8 mouse cellular contexts compared by ENCODE assay signal in genomic region chr4:43398829-43399331, GRCm38 (mm10). TPM values are rescaled to one million over a fixed set of nuclear protein-coding genes. Genes with fewer than 3 reads are reported as not detected.
A peak's percentile ranks its signal among the peaks of the same experiment; 100 is the strongest.
DNase-seq lines count a peak whose midpoint lies in the region; ATAC-seq and TF ChIP-seq lines count a peak whose summit lies in the region.

No protein-coding gene starts in this region.

- WGBS in forebrain, embryonic 16.5 days = 50% methylated on average over 17 of the region's 17 CpGs
- 52% methylated on average over 17 of the region's 17 CpGs for WGBS in hindbrain, embryonic 13.5 days
- WGBS in lung, embryonic 15.5 days = 18% methylated on average over 17 of the region's 17 CpGs
- 37% methylated on average over 17 of the region's 17 CpGs for WGBS in stomach, embryonic 15.5 days

- H3K9ac ChIP-seq in forebrain, embryonic 16.5 days (replicated peaks; ENCODE audit: low read depth, low read length) = no peak overlapping the region
- H3K9ac ChIP-seq in hindbrain, embryonic 13.5 days = 0 out of 2 replicates have a peak overlapping the region, but pooled peaks have one; percentile 10
- H3K9ac ChIP-seq in lung, embryonic 15.5 days = no peak overlapping the region
- no peak overlapping the region for H3K9ac ChIP-seq in stomach, embryonic 15.5 days

- H3K36me3 ChIP-seq in forebrain, embryonic 16.5 days (ENCODE audit: control insufficient read depth, insufficient read depth) = no peaks in the 10 kb centered on the region
- no peaks in the 10 kb centered on the region for H3K36me3 ChIP-seq in hindbrain, embryonic 13.5 days
- H3K36me3 ChIP-seq in lung, embryonic 15.5 days = no peaks in the 10 kb centered on the region
- H3K36me3 ChIP-seq in stomach, embryonic 15.5 days = no peaks in the 10 kb centered on the region

- TF ChIP-seq CTCF in Patski (IDR thresholded peaks at IDR 0.05) = no peak

- no peak overlapping the region for H3K4me3 ChIP-seq in forebrain, embryonic 16.5 days (replicated peaks; ENCODE audit: low read length)
- no peak overlapping the region for H3K4me3 ChIP-seq in hindbrain, embryonic 13.5 days
- 0 out of 2 replicates have a peak overlapping the region, but pooled peaks have one; percentile 5 for H3K4me3 ChIP-seq in lung, embryonic 15.5 days
- H3K4me3 ChIP-seq in stomach, embryonic 15.5 days (replicated peaks) = no peak overlapping the region

- CTCF ChIA-PET in Patski (lab: Charles Lee) = interaction anchor here (1.1 kb wide), 1 partner anchor 16 kb away, joined by 3 read pairs; no protein-coding TSS in a partner anchor

- in situ Hi-C loops in Patski (cut with MboI; ENCODE audit: low pct_unique_long_range_greater_than_20kb) = no loop called here

- H3K4me2 ChIP-seq in forebrain, embryonic 16.5 days (ENCODE audit: low read length) = no peak overlapping the region
- H3K4me2 ChIP-seq in hindbrain, embryonic 13.5 days = peak overlapping the region; percentile 30
- peak overlapping the region; percentile 47 for H3K4me2 ChIP-seq in lung, embryonic 15.5 days
- no peak overlapping the region for H3K4me2 ChIP-seq in stomach, embryonic 15.5 days

- DNase-seq in cerebellum, adult 11-12 months = peak; percentile 45
- peak; percentile 90 for DNase-seq in Patski (ENCODE audit: low read depth, low spot score)
- no peak for DNase-seq in spleen, adult 12 weeks (ENCODE audit: low spot score)

- no peak overlapping the region for H3K27ac ChIP-seq in forebrain, embryonic 16.5 days (ENCODE audit: low read length)
- peak overlapping the region; percentile 60 for H3K27ac ChIP-seq in hindbrain, embryonic 13.5 days
- H3K27ac ChIP-seq in lung, embryonic 15.5 days = peak overlapping the region; percentile 81
- H3K27ac ChIP-seq in stomach, embryonic 15.5 days = peak overlapping the region; percentile 65

- POLR2A ChIA-PET in Patski (lab: Charles Lee) = interaction anchor here (0.9 to 1.0 kb wide), 2 partner anchors 16 to 17 kb away, joined by 3 to 4 read pairs; no protein-coding TSS in a partner anchor

- H3K9me3 ChIP-seq in forebrain, embryonic 16.5 days (ENCODE audit: control insufficient read depth, low read length) = no peaks in the 10 kb centered on the region
- H3K9me3 ChIP-seq in hindbrain, embryonic 13.5 days = no peaks in the 10 kb centered on the region
- no peaks in the 10 kb centered on the region for H3K9me3 ChIP-seq in lung, embryonic 15.5 days
- no peaks in the 10 kb centered on the region for H3K9me3 ChIP-seq in stomach, embryonic 15.5 days

- H3K4me1 ChIP-seq in forebrain, embryonic 16.5 days (replicated peaks; ENCODE audit: control insufficient read depth, insufficient read depth, low read length) = peaks cover 10% of the 10 kb centered on the region
- H3K4me1 ChIP-seq in hindbrain, embryonic 13.5 days (replicated peaks) = peaks cover 37% of the 10 kb centered on the region
- peaks cover 56% of the 10 kb centered on the region for H3K4me1 ChIP-seq in lung, embryonic 15.5 days
- peaks cover 52% of the 10 kb centered on the region for H3K4me1 ChIP-seq in stomach, embryonic 15.5 days

- H3K27me3 ChIP-seq in Patski = no peaks in the 10 kb centered on the region
- no peaks in the 10 kb centered on the region for H3K27me3 ChIP-seq in forebrain, embryonic 16.5 days (replicated peaks; ENCODE audit: control insufficient read depth, insufficient read depth, low read length)
- no peaks in the 10 kb centered on the region for H3K27me3 ChIP-seq in hindbrain, embryonic 13.5 days
- H3K27me3 ChIP-seq in lung, embryonic 15.5 days = no peaks in the 10 kb centered on the region
- no peaks in the 10 kb centered on the region for H3K27me3 ChIP-seq in stomach, embryonic 15.5 days (replicated peaks)

- no peak for ATAC-seq in cerebellum, adult (ENCODE audit: insufficient number of reproducible peaks, low FRiP score, low TSS enrichment)
- ATAC-seq in Patski = peak; percentile 94
- ATAC-seq in forebrain, embryonic 16.5 days = peak; percentile 68; the same call in 1 of the 2 replicates
- ATAC-seq in hindbrain, embryonic 13.5 days (ENCODE audit: low FRiP score) = 0 out of 2 replicates have a peak, but pooled peaks have one; percentile 15
- peak; percentile 47; the same call in 1 of the 2 replicates for ATAC-seq in lung, embryonic 15.5 days (ENCODE audit: borderline replicate concordance, extremely low read depth, low FRiP score, low TSS enrichment)
- no peak for ATAC-seq in stomach, embryonic 15.5 days (ENCODE audit: insufficient read depth, low FRiP score, low read depth)

RNA-seq across cellular contexts. Expression of gene Rusc2, which starts 17.1 kb away (rescaled TPM):
- 29.6 TPM for polyA plus RNA-seq in Patski (2021)
- polyA plus RNA-seq in forebrain, embryonic 16.5 days (2015; fragmentation: Nextera tagmentation; extraction: Ambion mirVana) = 64.6 and 74.8 TPM in 2 replicates
- polyA plus RNA-seq in hindbrain, embryonic 13.5 days (2015; fragmentation: Nextera tagmentation; extraction: Ambion mirVana) = 70.8 and 75.4 TPM in 2 replicates
- polyA plus RNA-seq in lung, embryonic 15.5 days (2015; fragmentation: Nextera tagmentation; extraction: Ambion mirVana) = 13.0 and 14.0 TPM in 2 replicates
- 16.3 and 17.2 TPM in 2 replicates for polyA plus RNA-seq in stomach, embryonic 15.5 days (2015; fragmentation: Nextera tagmentation; extraction: Ambion mirVana)

RNA-seq across cellular contexts. Expression of gene Fam166b, which starts 30.1 kb away (rescaled TPM):
- polyA plus RNA-seq in Patski (2021) = 0.17 TPM
- 0.47 and 0.68 TPM in 2 replicates for polyA plus RNA-seq in forebrain, embryonic 16.5 days (2015; fragmentation: Nextera tagmentation; extraction: Ambion mirVana)
- polyA plus RNA-seq in hindbrain, embryonic 13.5 days (2015; fragmentation: Nextera tagmentation; extraction: Ambion mirVana) = 0.71 and 1.4 TPM in 2 replicates
- polyA plus RNA-seq in lung, embryonic 15.5 days (2015; fragmentation: Nextera tagmentation; extraction: Ambion mirVana) = 0.14 and 0.25 TPM in 2 replicates
- 0.22 TPM in 1 of 2 replicates, not detected in the other for polyA plus RNA-seq in stomach, embryonic 15.5 days (2015; fragmentation: Nextera tagmentation; extraction: Ambion mirVana)

RNA-seq across cellular contexts. Expression of gene Tesk1, which starts 42.9 kb away (rescaled TPM):
- polyA plus RNA-seq in Patski (2021) = 50.4 TPM
- polyA plus RNA-seq in forebrain, embryonic 16.5 days (2015; fragmentation: Nextera tagmentation; extraction: Ambion mirVana) = 7.5 and 8.6 TPM in 2 replicates
- polyA plus RNA-seq in hindbrain, embryonic 13.5 days (2015; fragmentation: Nextera tagmentation; extraction: Ambion mirVana) = 8.7 and 9.7 TPM in 2 replicates
- 8.3 and 8.5 TPM in 2 replicates for polyA plus RNA-seq in lung, embryonic 15.5 days (2015; fragmentation: Nextera tagmentation; extraction: Ambion mirVana)
- 6.2 and 7.4 TPM in 2 replicates for polyA plus RNA-seq in stomach, embryonic 15.5 days (2015; fragmentation: Nextera tagmentation; extraction: Ambion mirVana)

RNA-seq across cellular contexts. Expression of gene Cd72, which starts 55.5 kb away (rescaled TPM):
- polyA plus RNA-seq in Patski (2021) = 3.3 TPM
- polyA plus RNA-seq in forebrain, embryonic 16.5 days (2015; fragmentation: Nextera tagmentation; extraction: Ambion mirVana) = 3.6 and 6.5 TPM in 2 replicates
- 3.5 and 4.7 TPM in 2 replicates for polyA plus RNA-seq in hindbrain, embryonic 13.5 days (2015; fragmentation: Nextera tagmentation; extraction: Ambion mirVana)
- 1.8 and 3.1 TPM in 2 replicates for polyA plus RNA-seq in lung, embryonic 15.5 days (2015; fragmentation: Nextera tagmentation; extraction: Ambion mirVana)
- 3.3 and 5.2 TPM in 2 replicates for polyA plus RNA-seq in stomach, embryonic 15.5 days (2015; fragmentation: Nextera tagmentation; extraction: Ambion mirVana)

Comparison
In these comparisons a context has a peak if more than half of its experiments do, and no peak if none do; other contexts are left out.
1. ATAC-seq: peak in Patski (single experiment), forebrain, embryonic 16.5 days (single experiment), hindbrain, embryonic 13.5 days (single experiment) and lung, embryonic 15.5 days (single experiment); none in cerebellum, adult (single experiment) and stomach, embryonic 15.5 days (single experiment).
2. H3K4me2 ChIP-seq: peak in hindbrain, embryonic 13.5 days (single experiment) and lung, embryonic 15.5 days (single experiment); none in forebrain, embryonic 16.5 days (single experiment) and stomach, embryonic 15.5 days (single experiment).